Mouse (Mus musculus): ENCODE measurements around the gene Mpc1. TPM values are rescaled to one million over a fixed set of nuclear protein-coding genes. Genes with fewer than 3 reads are reported as not detected.
A peak's percentile ranks its signal among the peaks of the same experiment; 100 is the strongest.
"Not testable (repeated sequence)": the region's sequence is repeated elsewhere in the genome, so short reads cannot be mapped to it uniquely, and the experiment has no call there.

Mpc1 gene
- total and polyA plus RNA-seq, 3 experiments: 66.7 to 232 (median 77.4) TPM

- Histone ChIP-seq H3K4me3 (replicated peaks in 1 of 3; ENCODE audit: low read depth in 2 of 3, low read length in 2 of 3, poor library complexity in 1 of 3) (no peak overlapping the region), H3K79me2 (replicated peaks; ENCODE audit: control insufficient read depth, extremely low read depth, insufficient read depth, poor library complexity, severe bottlenecking) (peaks cover 34% of the 10 kb centered on the region), H3K36me3 (replicated peaks in 1 of 2; ENCODE audit: control insufficient read depth in 1 of 2, insufficient read depth in 1 of 2, low read length in 1 of 2) (peaks cover 0 to 56% of the 10 kb centered on the region in 2 experiments), H3K27me3 (replicated peaks) (no peaks in the 10 kb centered on the region), H3K27ac (ENCODE audit: insufficient read depth, low read depth) (no peak overlapping the region), H3K9me3 (replicated peaks; ENCODE audit: low read length) (no peaks in the 10 kb centered on the region), H3K4me2 (ENCODE audit: insufficient read depth, low read depth, poor library complexity, severe bottlenecking) (no peak overlapping the region), H3K9ac (ENCODE audit: insufficient read depth, low read depth) (no peak overlapping the region), H3K4me1 (ENCODE audit: control insufficient read depth in 1 of 2, insufficient read depth in 2 of 2) (peaks cover 9 to 34% of the 10 kb centered on the region in 2 experiments)
- in situ Hi-C loops (cut with MboI; ENCODE audit: low pct_ligation_motif_present, low pct_unique_long_range_greater_than_20kb, low sequenced_read_pairs): loop anchor here (10.0 kb wide), 1 partner anchor 61 kb away; no protein-coding TSS in a partner anchor
- TF ChIP-seq NRF1 (IDR thresholded peaks at IDR 0.05; ENCODE audit: low read depth, low read length): no peak
- TF ChIP-seq UBTF (IDR thresholded peaks at IDR 0.05; ENCODE audit: low read depth, low read length): no peak
- no peak for TF ChIP-seq PAX5 (IDR thresholded peaks at IDR 0.05; ENCODE audit: low read length)
- TF ChIP-seq CTCF (conservative IDR thresholded peaks at IDR 0.05 in 1 of 2, IDR thresholded peaks at IDR 0.05 in 1 of 2; ENCODE audit: low read depth in 2 of 2, low read length in 2 of 2): no peak
- TF ChIP-seq USF2 (conservative IDR thresholded peaks at IDR 0.05; ENCODE audit: low read depth, low read length): no peak
- TF ChIP-seq KAT2A (IDR thresholded peaks at IDR 0.05; ENCODE audit: insufficient replicate concordance, low read length): no peak
- no peak for TF ChIP-seq NELFE (IDR thresholded peaks at IDR 0.05; ENCODE audit: low read depth, low read length)
- no peak for TF ChIP-seq RAD21 (IDR thresholded peaks at IDR 0.05; ENCODE audit: low read depth, low read length)
- no peak for TF ChIP-seq POLR2A (IDR thresholded peaks at IDR 0.05; ENCODE audit: low read depth, low read length)
- no peak for TF ChIP-seq HCFC1 (IDR thresholded peaks at IDR 0.05; ENCODE audit: low read depth, low read length)
- no peak for TF ChIP-seq ZMIZ1 (IDR thresholded peaks at IDR 0.05; ENCODE audit: low read depth, low read length)
- no peak for TF ChIP-seq ZC3H11A (IDR thresholded peaks at IDR 0.05; ENCODE audit: low read depth, low read length)
- no peak for TF ChIP-seq MAX (IDR thresholded peaks at IDR 0.05; ENCODE audit: low read length)
- dilution Hi-C loops (cut with MboI; ENCODE audit: extremely low pct_ligation_motif_present, extremely low pct_unique_long_range_greater_than_20kb, low sequenced_read_pairs): no loop called here
- no peak for DNase-seq (ENCODE audit: extremely low read depth)
Observed at GRCm38 (mm10) chr17:8313976-8314375, 31.3 kb downstream of the Mpc1 start.

GRCm38 (mm10) chr17:8316251-8316650 lies 33.5 kb downstream of the Mpc1 start:
- Histone ChIP-seq H3K4me2 (ENCODE audit: insufficient read depth, low read depth, poor library complexity, severe bottlenecking) (no peak overlapping the region), H3K27ac (ENCODE audit: insufficient read depth, low read depth) (no peak overlapping the region), H3K27me3 (replicated peaks) (no peaks in the 10 kb centered on the region), H3K9ac (ENCODE audit: insufficient read depth, low read depth) (no peak overlapping the region), H3K79me2 (replicated peaks; ENCODE audit: control insufficient read depth, extremely low read depth, insufficient read depth, poor library complexity, severe bottlenecking) (peaks cover 33% of the 10 kb centered on the region), H3K36me3 (replicated peaks in 1 of 2; ENCODE audit: control insufficient read depth in 1 of 2, insufficient read depth in 1 of 2, low read length in 1 of 2) (peaks cover 0 to 73% of the 10 kb centered on the region in 2 experiments), H3K9me3 (replicated peaks; ENCODE audit: low read length) (no peaks in the 10 kb centered on the region), H3K4me3 (replicated peaks in 1 of 3; ENCODE audit: low read depth in 2 of 3, low read length in 2 of 3, poor library complexity in 1 of 3) (no peak overlapping the region), H3K4me1 (ENCODE audit: control insufficient read depth in 1 of 2, insufficient read depth in 2 of 2) (peaks cover 9 to 29% of the 10 kb centered on the region in 2 experiments)
- no peak for DNase-seq (ENCODE audit: extremely low read depth)
- in situ Hi-C loops (cut with MboI; ENCODE audit: low pct_ligation_motif_present, low pct_unique_long_range_greater_than_20kb, low sequenced_read_pairs) (loop anchor here (5.0 to 10.0 kb wide), 2 partner anchors 36 to 59 kb away; no protein-coding TSS in a partner anchor), dilution Hi-C loops (cut with MboI; ENCODE audit: extremely low pct_ligation_motif_present, extremely low pct_unique_long_range_greater_than_20kb, low sequenced_read_pairs) (no loop called here)
- TF ChIP-seq RAD21 (IDR thresholded peaks at IDR 0.05; ENCODE audit: low read depth, low read length) (peak; percentile 20), MXI1 (IDR thresholded peaks at IDR 0.05; ENCODE audit: low read depth, low read length) (no peak), SMC3 (IDR thresholded peaks at IDR 0.05; ENCODE audit: low read depth, low read length) (peak; percentile 19; the same call in 1 of the 2 replicates), CTCF (conservative IDR thresholded peaks at IDR 0.05 in 1 of 2, IDR thresholded peaks at IDR 0.05 in 1 of 2; ENCODE audit: low read depth in 2 of 2, low read length in 2 of 2) (peak; percentile 9 to 49; a peak in 2 of 4 replicates)

- H3K27me3 ChIP-seq (replicated peaks); H3K9me3 ChIP-seq (replicated peaks; ENCODE audit: low read length); H3K4me3 ChIP-seq (replicated peaks in 1 of 3; ENCODE audit: low read depth in 2 of 3, low read length in 2 of 3, poor library complexity in 1 of 3); DNase-seq (ENCODE audit: extremely low read depth); in situ Hi-C loops (cut with MboI; ENCODE audit: low pct_ligation_motif_present, low pct_unique_long_range_greater_than_20kb, low sequenced_read_pairs); H3K4me1 ChIP-seq (ENCODE audit: control insufficient read depth in 1 of 2, insufficient read depth in 2 of 2); H3K9ac ChIP-seq (ENCODE audit: insufficient read depth, low read depth); H3K27ac ChIP-seq (ENCODE audit: insufficient read depth, low read depth); H3K4me2 ChIP-seq (ENCODE audit: insufficient read depth, low read depth, poor library complexity, severe bottlenecking); dilution Hi-C loops (cut with MboI; ENCODE audit: extremely low pct_ligation_motif_present, extremely low pct_unique_long_range_greater_than_20kb, low sequenced_read_pairs); H3K79me2 ChIP-seq (replicated peaks; ENCODE audit: control insufficient read depth, extremely low read depth, insufficient read depth, poor library complexity, severe bottlenecking): not testable (repeated sequence)
- H3K36me3 ChIP-seq (replicated peaks in 1 of 2; ENCODE audit: control insufficient read depth in 1 of 2, insufficient read depth in 1 of 2, low read length in 1 of 2): peaks cover 28 to 61% of the 10 kb centered on the region in 2 experiments
Observed at GRCm38 (mm10) chr17:8326877-8327276, 44.2 kb downstream of the Mpc1 start.

Measured in CH12.LX (cell line).